Mouse (Mus musculus): Measurements from ENCODE around the gene Rpl3. TPM values are rescaled to one million over a fixed set of nuclear protein-coding genes. Genes with fewer than 3 reads are reported as not detected.
"Not testable (repeated sequence)": the region's sequence is repeated elsewhere in the genome, so short reads cannot be mapped to it uniquely, and the experiment has no call there.

The Rpl3 gene
- polyA plus RNA-seq, 1 experiment: 298 TPM

GRCm38 (mm10) chr15:80127191-80127590, 35.5 kb upstream of the Rpl3 start:
- Histone ChIP-seq H3K36me3 (ENCODE audit: control insufficient read depth, insufficient read depth, low read length) (no peaks in the 10 kb centered on the region), H3K4me3 (ENCODE audit: low read depth, low read length) (no peak overlapping the region), H3K4me1 (ENCODE audit: control insufficient read depth, insufficient read depth, insufficient read length, low read length) (no peaks in the 10 kb centered on the region), H3K27me3 (ENCODE audit: control insufficient read depth, insufficient read depth, low read length) (no peaks in the 10 kb centered on the region), H3K27ac (ENCODE audit: insufficient read depth, low read depth, low read length) (no peak overlapping the region)
- WGBS: 44% methylated on average over 1 of the region's 1 CpGs
- TF ChIP-seq POLR2A (IDR thresholded peaks at IDR 0.05; ENCODE audit: low read depth, low read length) (no peak), CTCF (IDR thresholded peaks at IDR 0.05; ENCODE audit: extremely low read depth, insufficient read length, insufficient replicate concordance, low read depth, low read length) (no peak)

- H3K4me3 ChIP-seq (ENCODE audit: low read depth, low read length): no peak overlapping the region
- H3K36me3 ChIP-seq (ENCODE audit: control insufficient read depth, insufficient read depth, low read length): no peaks in the 10 kb centered on the region
- no peaks in the 10 kb centered on the region for H3K27me3 ChIP-seq (ENCODE audit: control insufficient read depth, insufficient read depth, low read length)
- WGBS: 72% methylated on average over 4 of the region's 4 CpGs
- TF ChIP-seq POLR2A (IDR thresholded peaks at IDR 0.05; ENCODE audit: low read depth, low read length) (no peak), CTCF (IDR thresholded peaks at IDR 0.05; ENCODE audit: extremely low read depth, insufficient read length, insufficient replicate concordance, low read depth, low read length) (no peak)
- no peaks in the 10 kb centered on the region for H3K4me1 ChIP-seq (ENCODE audit: control insufficient read depth, insufficient read depth, insufficient read length, low read length)
- no peak overlapping the region for H3K27ac ChIP-seq (ENCODE audit: insufficient read depth, low read depth, low read length)
Measured at GRCm38 (mm10) chr15:80124651-80125050, 33.0 kb upstream of the Rpl3 start.

- H3K27ac ChIP-seq (ENCODE audit: insufficient read depth, low read depth, low read length); H3K4me1 ChIP-seq (ENCODE audit: control insufficient read depth, insufficient read depth, insufficient read length, low read length); H3K27me3 ChIP-seq (ENCODE audit: control insufficient read depth, insufficient read depth, low read length); H3K36me3 ChIP-seq (ENCODE audit: control insufficient read depth, insufficient read depth, low read length); H3K4me3 ChIP-seq (ENCODE audit: low read depth, low read length): not testable (repeated sequence)
- 92% methylated on average over 6 of the region's 6 CpGs for WGBS
Measured at GRCm38 (mm10) chr15:80122431-80122830, 30.8 kb upstream of the Rpl3 start.

- Histone ChIP-seq H3K27ac (ENCODE audit: insufficient read depth, low read depth, low read length) (no peak overlapping the region), H3K27me3 (ENCODE audit: control insufficient read depth, insufficient read depth, low read length) (no peaks in the 10 kb centered on the region), H3K4me1 (ENCODE audit: control insufficient read depth, insufficient read depth, insufficient read length, low read length) (no peaks in the 10 kb centered on the region), H3K4me3 (ENCODE audit: low read depth, low read length) (no peak overlapping the region), H3K36me3 (ENCODE audit: control insufficient read depth, insufficient read depth, low read length) (no peaks in the 10 kb centered on the region)
- 85% methylated on average over 9 of the region's 9 CpGs for WGBS
- no peak for TF ChIP-seq POLR2A (IDR thresholded peaks at IDR 0.05; ENCODE audit: low read depth, low read length)
- no peak for TF ChIP-seq CTCF (IDR thresholded peaks at IDR 0.05; ENCODE audit: extremely low read depth, insufficient read length, insufficient replicate concordance, low read depth, low read length)
Measured at GRCm38 (mm10) chr15:80121721-80122325, 30.2 kb upstream of the Rpl3 start.

GRCm38 (mm10) chr15:80119076-80119475, 27.4 kb upstream of the Rpl3 start:
- 87% methylated on average over 6 of the region's 6 CpGs for WGBS
- H3K36me3 ChIP-seq (ENCODE audit: control insufficient read depth, insufficient read depth, low read length): no peaks in the 10 kb centered on the region
- TF ChIP-seq POLR2A (IDR thresholded peaks at IDR 0.05; ENCODE audit: low read depth, low read length): no peak
- TF ChIP-seq CTCF (IDR thresholded peaks at IDR 0.05; ENCODE audit: extremely low read depth, insufficient read length, insufficient replicate concordance, low read depth, low read length): no peak
- no peaks in the 10 kb centered on the region for H3K27me3 ChIP-seq (ENCODE audit: control insufficient read depth, insufficient read depth, low read length)
- H3K4me1 ChIP-seq (ENCODE audit: control insufficient read depth, insufficient read depth, insufficient read length, low read length): no peaks in the 10 kb centered on the region
- no peak overlapping the region for H3K4me3 ChIP-seq (ENCODE audit: low read depth, low read length)
- H3K27ac ChIP-seq (ENCODE audit: insufficient read depth, low read depth, low read length): no peak overlapping the region

GRCm38 (mm10) chr15:80117154-80117553, 25.5 kb upstream of the Rpl3 start:
- TF ChIP-seq POLR2A (IDR thresholded peaks at IDR 0.05; ENCODE audit: low read depth, low read length): no peak
- no peak for TF ChIP-seq CTCF (IDR thresholded peaks at IDR 0.05; ENCODE audit: extremely low read depth, insufficient read length, insufficient replicate concordance, low read depth, low read length)
- Histone ChIP-seq H3K4me3 (ENCODE audit: low read depth, low read length) (no peak overlapping the region), H3K27ac (ENCODE audit: insufficient read depth, low read depth, low read length) (no peak overlapping the region), H3K36me3 (ENCODE audit: control insufficient read depth, insufficient read depth, low read length) (no peaks in the 10 kb centered on the region), H3K27me3 (ENCODE audit: control insufficient read depth, insufficient read depth, low read length) (no peaks in the 10 kb centered on the region), H3K4me1 (ENCODE audit: control insufficient read depth, insufficient read depth, insufficient read length, low read length) (no peaks in the 10 kb centered on the region)
- WGBS: 43% methylated on average over 8 of the region's 8 CpGs

GRCm38 (mm10) chr15:80115866-80116794, 24.5 kb upstream of the Rpl3 start:
- no peaks in the 10 kb centered on the region for H3K36me3 ChIP-seq (ENCODE audit: control insufficient read depth, insufficient read depth, low read length)
- no peaks in the 10 kb centered on the region for H3K27me3 ChIP-seq (ENCODE audit: control insufficient read depth, insufficient read depth, low read length)
- 73% methylated on average over 13 of the region's 13 CpGs for WGBS
- H3K4me3 ChIP-seq (ENCODE audit: low read depth, low read length): no peak overlapping the region
- no peak overlapping the region for H3K27ac ChIP-seq (ENCODE audit: insufficient read depth, low read depth, low read length)
- no peaks in the 10 kb centered on the region for H3K4me1 ChIP-seq (ENCODE audit: control insufficient read depth, insufficient read depth, insufficient read length, low read length)
- TF ChIP-seq CTCF (IDR thresholded peaks at IDR 0.05; ENCODE audit: extremely low read depth, insufficient read length, insufficient replicate concordance, low read depth, low read length) (no peak), POLR2A (IDR thresholded peaks at IDR 0.05; ENCODE audit: low read depth, low read length) (no peak)

Data from small intestine, adult 2 months (tissue).